Mouse (Mus musculus) lung, postnatal 0 days (tissue): ENCODE measurements around the gene Smtn.

Source experiments
- CTCF ChIP-seq: IDR thresholded peaks from 2 replicates; pipeline ENCODE4 v1.5.1; 2016; ENCODE audit warnings: antibody characterized with exemption, mild to moderate bottlenecking
- EP300 ChIP-seq: IDR thresholded peaks from 2 replicates; pipeline ENCODE4 v1.6.1; 2016; ENCODE audit warnings: antibody characterized with exemption, mild to moderate bottlenecking, control low read depth

- TF ChIP-seq CTCF (no peak), EP300 (no peak)
Measured at GRCm38 (mm10) chr11:3502459-3503072, 37.8 kb downstream of the Smtn start.
